Mouse (Mus musculus) hindbrain, embryonic 16.5 days (tissue): ENCODE data around the gene Sp2. TPM values are rescaled to one million over a fixed set of nuclear protein-coding genes. Genes with fewer than 3 reads are reported as not detected.
A peak's percentile ranks its signal among the peaks of the same experiment; 100 is the strongest.

Experiments
- ATAC-seq: fragments of 200-750 bp; cut with Nextera tagmentation; 2 replicates; pipeline ENCODE4 v1.8.0; 2017; ENCODE audit warnings: moderate TSS enrichment, moderate library complexity
- H3K27ac ChIP-seq: fragments of 300-500 bp; sonication (generic); 2 replicates; pipeline ENCODE4 v1.5.1; 2014; ENCODE audit warnings: low read depth, mild to moderate bottlenecking, control low read depth, low read length, moderate library complexity
- H3K27me3 ChIP-seq: fragments of 300-500 bp; sonication (generic); replicated peaks from 2 replicates; pipeline ENCODE4 v1.6.1; 2014; ENCODE audit warnings: low read length; ENCODE audit not compliant: control insufficient read depth, insufficient read depth
- H3K36me3 ChIP-seq: fragments of 300-500 bp; sonication (generic); 2 replicates; pipeline ENCODE4 v1.6.1; 2014; ENCODE audit warnings: mild to moderate bottlenecking, low read length, moderate library complexity, mixed read lengths; ENCODE audit not compliant: control insufficient read depth, insufficient read depth
- H3K4me1 ChIP-seq: fragments of 300-500 bp; sonication (generic); 2 replicates; pipeline ENCODE4 v1.6.1; 2014; ENCODE audit warnings: low read depth, low read length; ENCODE audit not compliant: control insufficient read depth, insufficient read depth
- H3K4me2 ChIP-seq: fragments of 300-500 bp; sonication (generic); 2 replicates; pipeline ENCODE4 v1.6.1; 2014; ENCODE audit warnings: mild to moderate bottlenecking, low read length, control low read depth, moderate library complexity
- H3K4me3 ChIP-seq: fragments of 300-500 bp; sonication (generic); 2 replicates; pipeline ENCODE4 v1.5.1; 2014; ENCODE audit warnings: mild to moderate bottlenecking, low read length, control low read depth, moderate library complexity
- H3K9ac ChIP-seq: fragments of 300-500 bp; sonication (generic); 2 replicates; pipeline ENCODE4 v1.6.1; 2014; ENCODE audit warnings: low read depth, mild to moderate bottlenecking, control low read depth, low read length, moderate library complexity
- H3K9me3 ChIP-seq: fragments of 300-500 bp; sonication (generic); 2 replicates; pipeline ENCODE4 v1.6.1; 2014; ENCODE audit warnings: mild to moderate bottlenecking, low read length, moderate library complexity; ENCODE audit not compliant: control insufficient read depth
- WGBS: fragments of 180-500 bp; shearing (Covaris S2); extraction: QIAGEN DNeasy Blood & Tissue Kit; methylation state at CpG from one replicate; pipeline ENCODE4 v1.1.7; 2014; 5-methylcytosine and 5-hydroxymethylcytosine counted together
- polyA plus RNA-seq: library from polyadenylated mRNA; unstranded; fragments of >200 nt; fragmentation: Nextera tagmentation; extraction: Ambion mirVana; gene quantifications from 2 replicates; pipeline ENCODE4 v1.2.1, GENCODE M21; 2015

The Sp2 gene
- polyA plus RNA-seq, 1 experiment from 2014 or later, result 13.5 TPM

GRCm38 (mm10) chr11:96928691-96929090 is 54.1 kb downstream of the Sp2 start:
- no peak overlapping the region for H3K4me3 ChIP-seq
- no peak overlapping the region for H3K9ac ChIP-seq
- no peaks in the 10 kb centered on the region for H3K9me3 ChIP-seq
- 0 out of 2 replicates have a peak, but pooled peaks cover 2% of the 10 kb centered on the region for H3K4me1 ChIP-seq
- 2% methylated on average over 5 of the region's 5 CpGs for WGBS
- no peak for ATAC-seq
- peaks cover 4% of the 10 kb centered on the region; the same call in 1 of the 2 replicates for H3K27me3 ChIP-seq
- no peak overlapping the region for H3K4me2 ChIP-seq
- no peak overlapping the region for H3K27ac ChIP-seq
- H3K36me3 ChIP-seq, result no peaks in the 10 kb centered on the region

- H3K4me2 ChIP-seq, result no peak within 1 kb of the TSS
- no peaks in the 10 kb centered on the region for H3K9me3 ChIP-seq
- no peaks in the 10 kb centered on the region for H3K36me3 ChIP-seq
- peaks cover 4% of the 10 kb centered on the region; the same call in 1 of the 2 replicates for H3K27me3 ChIP-seq
- 0 out of 2 replicates have a peak, but pooled peaks cover 2% of the 10 kb centered on the region for H3K4me1 ChIP-seq
- WGBS, result 69% methylated on average over 2 of the region's 2 CpGs
- H3K4me3 ChIP-seq, result no peak within 1 kb of the TSS
- no peak within 1 kb of the TSS for H3K9ac ChIP-seq
- no peak within 1 kb of the TSS for H3K27ac ChIP-seq
- no peak for ATAC-seq
Measured at GRCm38 (mm10) chr11:96928088-96928487, 54.7 kb downstream of the Sp2 start, which contains the start of gene Prr15l. Prr15l (plus strand) TSS chr11:96928104.

GRCm38 (mm10) chr11:96926587-96926986 is 56.2 kb downstream of the Sp2 start:
- 90% methylated on average over 5 of the region's 5 CpGs for WGBS
- no peak overlapping the region for H3K27ac ChIP-seq

GRCm38 (mm10) chr11:96925469-96926148 is 57.1 kb downstream of the Sp2 start:
- no peak overlapping the region for H3K27ac ChIP-seq
- H3K4me2 ChIP-seq, result no peak overlapping the region
- H3K9me3 ChIP-seq, result no peaks in the 10 kb centered on the region
- H3K4me1 ChIP-seq, result 0 out of 2 replicates have a peak, but pooled peaks cover 2% of the 10 kb centered on the region
- no peak for ATAC-seq
- H3K27me3 ChIP-seq, result peaks cover 4% of the 10 kb centered on the region; the same call in 1 of the 2 replicates
- 86% methylated on average over 12 of the region's 12 CpGs for WGBS
- no peak overlapping the region for H3K4me3 ChIP-seq
- no peak overlapping the region for H3K9ac ChIP-seq
- H3K36me3 ChIP-seq, result no peaks in the 10 kb centered on the region

More at GRCm38 (mm10) chr11:96926587-96926986, 56.2 kb downstream of the Sp2 start:
- Histone ChIP-seq H3K9ac (no peak overlapping the region), H3K4me3 (no peak overlapping the region), H3K4me1 (0 out of 2 replicates have a peak, but pooled peaks cover 2% of the 10 kb centered on the region), H3K9me3 (no peaks in the 10 kb centered on the region), H3K4me2 (no peak overlapping the region), H3K36me3 (no peaks in the 10 kb centered on the region), H3K27me3 (peaks cover 4% of the 10 kb centered on the region; the same call in 1 of the 2 replicates)
- ATAC-seq, result no peak

GRCm38 (mm10) chr11:96924861-96925260 is 57.9 kb downstream of the Sp2 start:
- WGBS, result 84% methylated on average over 11 of the region's 11 CpGs
- ATAC-seq, result no peak
- Histone ChIP-seq H3K27ac (no peak overlapping the region), H3K4me2 (no peak overlapping the region), H3K9ac (no peak overlapping the region), H3K4me3 (no peak overlapping the region), H3K27me3 (peaks cover 4% of the 10 kb centered on the region; the same call in 1 of the 2 replicates), H3K36me3 (no peaks in the 10 kb centered on the region), H3K9me3 (no peaks in the 10 kb centered on the region), H3K4me1 (0 out of 2 replicates have a peak, but pooled peaks cover 2% of the 10 kb centered on the region)

GRCm38 (mm10) chr11:96919003-96919402 is 63.8 kb downstream of the Sp2 start:
- ATAC-seq, result no peak
- no peak overlapping the region for H3K9ac ChIP-seq
- WGBS, result 76% methylated on average over 6 of the region's 6 CpGs
- no peak overlapping the region for H3K27ac ChIP-seq
- no peak overlapping the region for H3K4me2 ChIP-seq
- peaks cover 9% of the 10 kb centered on the region for H3K4me1 ChIP-seq
- no peaks in the 10 kb centered on the region for H3K9me3 ChIP-seq
- no peak overlapping the region for H3K4me3 ChIP-seq
- no peaks in the 10 kb centered on the region for H3K27me3 ChIP-seq
- H3K36me3 ChIP-seq, result no peaks in the 10 kb centered on the region

- Histone ChIP-seq H3K4me1 (peaks cover 9% of the 10 kb centered on the region), H3K4me2 (no peak overlapping the region), H3K36me3 (no peaks in the 10 kb centered on the region), H3K4me3 (no peak overlapping the region), H3K27me3 (no peaks in the 10 kb centered on the region), H3K9me3 (no peaks in the 10 kb centered on the region), H3K27ac (no peak overlapping the region), H3K9ac (no peak overlapping the region)
- no peak for ATAC-seq
- WGBS, result 94% methylated on average over 6 of the region's 6 CpGs
Measured at GRCm38 (mm10) chr11:96917415-96917814, 65.3 kb downstream of the Sp2 start.

GRCm38 (mm10) chr11:96916885-96917396 is 65.8 kb downstream of the Sp2 start:
- 34% methylated on average over 13 of the region's 13 CpGs for WGBS
- peak; percentile 0; the same call in 1 of the 2 replicates for ATAC-seq
- Histone ChIP-seq H3K4me3 (peak overlapping the region; percentile 28), H3K4me1 (peaks cover 9% of the 10 kb centered on the region), H3K27ac (no peak overlapping the region), H3K9me3 (no peaks in the 10 kb centered on the region), H3K4me2 (peak overlapping the region; percentile 46), H3K9ac (no peak overlapping the region), H3K27me3 (no peaks in the 10 kb centered on the region), H3K36me3 (no peaks in the 10 kb centered on the region)
